Mouse (Mus musculus): ENCODE measurements at regions not wholly inside any gene's neighbourhood (a gene's known extent, or its start where the extent isn't known, plus 50 kb on each side); places are given as distances from the start of the nearest gene placed in this dataset.

DNA sequence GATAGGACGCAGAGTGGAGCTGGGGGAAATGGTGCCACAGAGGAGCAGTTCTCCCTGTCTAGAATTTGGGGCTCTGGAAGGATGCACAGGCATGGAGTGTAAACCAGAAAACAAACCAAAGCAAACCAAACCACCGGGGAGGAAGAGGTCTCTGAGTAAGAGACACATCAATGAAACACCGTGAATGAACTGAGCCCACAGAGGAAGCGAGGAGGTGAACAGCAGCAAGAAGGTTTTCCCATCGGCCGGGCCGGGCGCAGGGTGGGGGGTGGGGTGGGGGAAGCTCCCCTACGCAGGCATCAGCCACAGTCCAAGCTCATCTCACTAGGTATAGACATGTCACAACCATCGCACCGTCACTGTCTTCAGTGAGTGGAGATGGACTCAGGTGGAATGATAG, 82.9 kb upstream of the Prelid3b start:
- TF ChIP-seq CTCF (IDR thresholded peaks at IDR 0.05; ENCODE audit: low read depth, low read length) (no peak), POLR2A (IDR thresholded peaks at IDR 0.05; ENCODE audit: extremely low read depth, insufficient read depth, low read length) (no peak)
